Mouse (Mus musculus) kidney, postnatal 0 days (tissue): ENCODE results near the gene Mogat2. TPM values are rescaled to one million over a fixed set of nuclear protein-coding genes. Genes with fewer than 3 reads are reported as not detected.

Experiments used
- ATAC-seq: fragments of 200-750 bp; cut with Nextera tagmentation; replicated peaks from 2 replicates; pipeline ENCODE4 v1.8.0; 2017; ENCODE audit warnings: low read depth, moderate number of reproducible peaks, moderate TSS enrichment, moderate library complexity; ENCODE audit not compliant: low FRiP score
- DNase-seq: peaks from one replicate; pipeline ENCODE4 v3.0.0-alpha.2; 2016; ENCODE audit warnings: low spot score
- H3K27ac ChIP-seq: fragments of 300-500 bp; sonication (generic); 2 replicates; pipeline ENCODE4 v1.5.1; 2014; ENCODE audit warnings: mild to moderate bottlenecking
- H3K27me3 ChIP-seq: fragments of 300-500 bp; sonication (generic); 2 replicates; pipeline ENCODE4 v1.6.1; 2014; ENCODE audit warnings: low read length, mixed read lengths; ENCODE audit not compliant: insufficient read depth
- H3K36me3 ChIP-seq: fragments of 300-500 bp; sonication (generic); 2 replicates; pipeline ENCODE4 v1.6.1; 2014; ENCODE audit warnings: low read length, mixed read lengths; ENCODE audit not compliant: insufficient read depth
- H3K4me1 ChIP-seq: fragments of 300-500 bp; sonication (generic); replicated peaks from 2 replicates; pipeline ENCODE4 v1.6.1; 2014; ENCODE audit warnings: antibody characterized with exemption, low read length, mixed read lengths; ENCODE audit not compliant: insufficient read depth
- H3K4me2 ChIP-seq: fragments of 300-500 bp; sonication (generic); 2 replicates; pipeline ENCODE4 v1.6.1; 2014; ENCODE audit warnings: mild to moderate bottlenecking, low read length, moderate library complexity, mixed read lengths
- H3K4me3 ChIP-seq: fragments of 300-500 bp; sonication (generic); replicated peaks from 2 replicates; pipeline ENCODE4 v1.5.1; 2014; ENCODE audit warnings: low read depth, low read length
- H3K9ac ChIP-seq: fragments of 300-500 bp; sonication (generic); 2 replicates; pipeline ENCODE4 v1.6.1; 2014; ENCODE audit warnings: low read depth, low read length
- H3K9me3 ChIP-seq: fragments of 300-500 bp; sonication (generic); replicated peaks from 2 replicates; pipeline ENCODE4 v1.6.1; 2016; ENCODE audit warnings: low read length, inconsistent platforms, mixed read lengths
- CTCF ChIP-seq: IDR thresholded peaks from 2 replicates; pipeline ENCODE4 v1.5.1; 2016; ENCODE audit warnings: antibody characterized with exemption, low read depth, mild to moderate bottlenecking, moderate library complexity
- WGBS: fragments of 180-500 bp; shearing (Covaris S2); extraction: QIAGEN DNeasy Blood & Tissue Kit; methylation state at CpG from one replicate; pipeline ENCODE4 v1.1.7; 2014; 5-methylcytosine and 5-hydroxymethylcytosine counted together
- polyA plus RNA-seq: library from polyadenylated mRNA; unstranded; fragments of >200 nt; fragmentation: Nextera tagmentation; extraction: Ambion mirVana; gene quantifications from 2 replicates; pipeline ENCODE4 v1.2.1, GENCODE M21; 2015

The Mogat2 gene
- polyA plus RNA-seq, 1 experiment from 2014 or later = 18.3 TPM

GRCm38 (mm10) chr7:99217338-99218074 lies 20.9 kb downstream of the Mogat2 start:
- Histone ChIP-seq H3K27me3 (no peaks in the 10 kb centered on the region), H3K9me3 (no peaks in the 10 kb centered on the region), H3K4me3 (no peak overlapping the region), H3K27ac (no peak overlapping the region), H3K9ac (no peak overlapping the region), H3K4me2 (no peak overlapping the region), H3K4me1 (no peaks in the 10 kb centered on the region), H3K36me3 (no peaks in the 10 kb centered on the region)
- WGBS = 82% methylated on average over 3 of the region's 3 CpGs
- TF ChIP-seq CTCF = no peak
- DNase-seq (no peak), ATAC-seq (no peak)

- H3K27me3 ChIP-seq = no peaks in the 10 kb centered on the region
- WGBS = 34% methylated on average over 8 of the region's 8 CpGs
- no peak overlapping the region for H3K9ac ChIP-seq
- ATAC-seq = peak; percentile 62
- no peak for TF ChIP-seq CTCF
- no peaks in the 10 kb centered on the region for H3K9me3 ChIP-seq
- H3K27ac ChIP-seq = no peak overlapping the region
- DNase-seq = no peak
- H3K36me3 ChIP-seq = no peaks in the 10 kb centered on the region
- H3K4me2 ChIP-seq = no peak overlapping the region
- no peaks in the 10 kb centered on the region for H3K4me1 ChIP-seq
- H3K4me3 ChIP-seq = no peak overlapping the region
These were observed 23.0 kb downstream of the Mogat2 start for GRCm38 (mm10) chr7:99215347-99215855.

DNA sequence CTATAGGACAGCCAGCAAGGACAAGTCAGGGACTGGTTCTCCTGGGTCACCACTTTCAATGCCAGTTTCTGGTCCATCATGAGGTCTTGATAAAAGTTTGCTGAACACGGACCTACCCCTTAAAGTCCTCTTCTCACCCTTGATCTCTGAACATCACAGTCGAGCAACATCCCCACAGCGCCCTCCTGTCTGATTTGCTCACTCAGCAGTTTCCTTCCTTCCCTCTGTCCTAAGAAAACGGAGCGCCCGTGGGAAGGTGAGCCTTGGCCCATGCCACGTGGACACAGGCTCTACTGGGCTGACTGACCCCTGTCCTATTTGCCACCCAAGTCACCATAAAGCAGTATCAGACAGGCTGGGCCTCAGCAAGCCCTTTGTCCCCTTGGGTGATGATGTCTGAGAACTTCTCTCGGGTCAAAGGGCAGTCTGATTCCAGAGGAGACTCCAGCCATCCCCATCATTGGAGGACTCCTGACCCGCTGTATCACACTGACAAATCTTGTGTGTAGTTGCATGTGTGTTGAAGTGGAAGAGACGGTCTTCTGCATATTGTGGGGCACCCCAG lies 23.7 kb downstream of the Mogat2 start:
- WGBS = 76% methylated on average over 10 of the region's 10 CpGs
- no peaks in the 10 kb centered on the region for H3K36me3 ChIP-seq
- no peaks in the 10 kb centered on the region for H3K9me3 ChIP-seq
- no peaks in the 10 kb centered on the region for H3K27me3 ChIP-seq
- H3K4me1 ChIP-seq = no peaks in the 10 kb centered on the region
- no peak overlapping the region for H3K9ac ChIP-seq
- H3K27ac ChIP-seq = no peak overlapping the region
- H3K4me2 ChIP-seq = no peak overlapping the region
- DNase-seq = no peak
- no peak for TF ChIP-seq CTCF
- H3K4me3 ChIP-seq = no peak overlapping the region
- ATAC-seq = peak; percentile 70

- Histone ChIP-seq H3K4me3 (no peak overlapping the region), H3K4me1 (no peaks in the 10 kb centered on the region), H3K27me3 (no peaks in the 10 kb centered on the region), H3K27ac (no peak overlapping the region), H3K9me3 (no peaks in the 10 kb centered on the region), H3K9ac (no peak overlapping the region), H3K4me2 (no peak overlapping the region), H3K36me3 (no peaks in the 10 kb centered on the region)
- ATAC-seq = no peak
- WGBS = 74% methylated on average over 2 of the region's 2 CpGs
- no peak for TF ChIP-seq CTCF
- no peak for DNase-seq
These were observed 24.7 kb downstream of the Mogat2 start for GRCm38 (mm10) chr7:99213686-99214085.

DNA sequence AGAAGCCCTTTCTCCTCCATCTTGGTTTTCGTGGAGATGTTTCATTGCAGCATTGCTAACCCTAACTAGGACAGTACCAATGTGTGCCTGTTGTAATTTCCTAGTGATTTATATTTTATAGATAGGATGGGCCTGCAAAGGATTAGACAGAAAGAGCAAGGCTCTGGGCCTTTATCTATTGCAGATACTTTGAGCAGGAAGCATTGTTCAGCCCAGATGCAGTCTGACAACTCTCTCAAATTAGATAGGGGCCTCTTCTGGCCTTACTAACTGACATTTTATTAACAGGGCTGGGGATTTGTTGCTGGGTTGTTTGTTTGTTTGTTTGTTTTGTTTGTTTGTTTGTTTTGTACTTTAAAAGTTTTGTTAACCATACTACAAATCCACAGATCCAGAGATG lies 25.4 kb downstream of the Mogat2 start:
- no peaks in the 10 kb centered on the region for H3K9me3 ChIP-seq
- no peak overlapping the region for H3K27ac ChIP-seq
- H3K4me2 ChIP-seq = no peak overlapping the region
- no peak overlapping the region for H3K9ac ChIP-seq
- H3K27me3 ChIP-seq = no peaks in the 10 kb centered on the region
- WGBS = 94% methylated on average over 1 of the region's 1 CpGs
- ATAC-seq (no peak), DNase-seq (no peak)
- no peaks in the 10 kb centered on the region for H3K36me3 ChIP-seq
- no peak overlapping the region for H3K4me3 ChIP-seq
- TF ChIP-seq CTCF = no peak
- no peaks in the 10 kb centered on the region for H3K4me1 ChIP-seq

DNA sequence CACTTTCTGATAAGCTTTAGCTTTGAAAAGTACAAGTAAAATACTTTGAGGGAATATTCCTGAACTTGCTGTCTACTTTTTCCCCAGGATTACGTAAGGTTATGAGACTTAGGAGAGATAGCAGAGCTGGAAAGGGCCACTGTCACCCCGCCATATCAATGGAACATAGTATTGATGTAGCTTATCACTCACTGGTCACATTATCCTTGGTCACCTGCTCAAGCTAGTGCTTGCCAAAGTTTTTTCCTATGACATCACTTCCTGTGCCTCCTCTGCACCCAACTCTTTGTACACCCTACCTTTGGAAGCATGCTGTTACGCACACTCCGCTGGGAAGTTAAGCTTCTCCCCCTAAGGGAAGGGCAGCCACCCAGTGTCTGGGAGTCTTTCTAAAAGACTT lies 29.7 kb downstream of the Mogat2 start:
- whole genome bisulfite sequencing = 94% methylated on average over 4 of the region's 4 CpGs
- Histone ChIP-seq H3K36me3 (no peaks in the 10 kb centered on the region), H3K4me3 (no peak overlapping the region), H3K4me1 (no peaks in the 10 kb centered on the region), H3K9ac (no peak overlapping the region), H3K4me2 (no peak overlapping the region), H3K27ac (no peak overlapping the region), H3K9me3 (no peaks in the 10 kb centered on the region), H3K27me3 (no peaks in the 10 kb centered on the region)
- no peak for TF ChIP-seq CTCF
- ATAC-seq = no peak
- DNase-seq = no peak
